Mouse (Mus musculus): ENCODE results near the gene Ahcyl2. TPM values are rescaled to one million over a fixed set of nuclear protein-coding genes. Genes with fewer than 3 reads are reported as not detected.

Ahcyl2 gene
- polyA plus RNA-seq, 1 experiment from 2014 or later = 11.8 TPM

GRCm38 (mm10) chr6:29956749-29957148, 188.9 kb downstream of the Ahcyl2 start:
- Histone ChIP-seq H3K4me3 (ENCODE audit: low read depth, low read length) (no peak overlapping the region), H3K9ac (ENCODE audit: low read length) (no peak overlapping the region), H3K9me3 (ENCODE audit: control insufficient read depth, low read length) (no peaks in the 10 kb centered on the region), H3K27me3 (ENCODE audit: control insufficient read depth, insufficient read depth, low read length) (no peaks in the 10 kb centered on the region), H3K27ac (ENCODE audit: low read depth, low read length) (no peak overlapping the region), H3K4me2 (ENCODE audit: low read depth) (no peak overlapping the region), H3K4me1 (ENCODE audit: control insufficient read depth, insufficient read depth, low read length) (no peaks in the 10 kb centered on the region), H3K36me3 (ENCODE audit: control insufficient read depth, insufficient read depth, low read length) (no peaks in the 10 kb centered on the region)
- no peak for ATAC-seq (ENCODE audit: insufficient read depth, low FRiP score, low TSS enrichment)
- no peak for DNase-seq (ENCODE audit: low spot score)
- 92% methylated on average over 4 of the region's 4 CpGs for WGBS

GRCm38 (mm10) chr6:29958669-29959068, 190.9 kb downstream of the Ahcyl2 start:
- H3K27ac ChIP-seq (ENCODE audit: low read depth, low read length) = no peak overlapping the region
- H3K9ac ChIP-seq (ENCODE audit: low read length) = no peak overlapping the region
- 81% methylated on average over 3 of the region's 3 CpGs for WGBS
- H3K27me3 ChIP-seq (ENCODE audit: control insufficient read depth, insufficient read depth, low read length) = no peaks in the 10 kb centered on the region
- H3K36me3 ChIP-seq (ENCODE audit: control insufficient read depth, insufficient read depth, low read length) = no peaks in the 10 kb centered on the region
- H3K4me3 ChIP-seq (ENCODE audit: low read depth, low read length) = no peak overlapping the region
- ATAC-seq (ENCODE audit: insufficient read depth, low FRiP score, low TSS enrichment) (no peak), DNase-seq (ENCODE audit: low spot score) (no peak)
- H3K4me1 ChIP-seq (ENCODE audit: control insufficient read depth, insufficient read depth, low read length) = no peaks in the 10 kb centered on the region
- H3K9me3 ChIP-seq (ENCODE audit: control insufficient read depth, low read length) = no peaks in the 10 kb centered on the region
- H3K4me2 ChIP-seq (ENCODE audit: low read depth) = no peak overlapping the region

- ATAC-seq (ENCODE audit: insufficient read depth, low FRiP score, low TSS enrichment) = no peak
- 86% methylated on average over 6 of the region's 6 CpGs for WGBS
Measured at GRCm38 (mm10) chr6:29961081-29961480, 193.3 kb downstream of the Ahcyl2 start.

More at GRCm38 (mm10) chr6:29961081-29961480, 193.3 kb downstream of the Ahcyl2 start:
- no peak overlapping the region for H3K4me3 ChIP-seq (ENCODE audit: low read depth, low read length)
- no peak overlapping the region for H3K9ac ChIP-seq (ENCODE audit: low read length)
- no peaks in the 10 kb centered on the region for H3K36me3 ChIP-seq (ENCODE audit: control insufficient read depth, insufficient read depth, low read length)
- no peaks in the 10 kb centered on the region for H3K4me1 ChIP-seq (ENCODE audit: control insufficient read depth, insufficient read depth, low read length)
- no peaks in the 10 kb centered on the region for H3K27me3 ChIP-seq (ENCODE audit: control insufficient read depth, insufficient read depth, low read length)
- no peak overlapping the region for H3K4me2 ChIP-seq (ENCODE audit: low read depth)
- H3K9me3 ChIP-seq (ENCODE audit: control insufficient read depth, low read length) = no peaks in the 10 kb centered on the region
- H3K27ac ChIP-seq (ENCODE audit: low read depth, low read length) = no peak overlapping the region
- DNase-seq (ENCODE audit: low spot score) = no peak

Other genes starting within 250 kb of the Ahcyl2 start
- gene Irf5, start 241.4 kb upstream of the Ahcyl2 start, polyA plus RNA-seq (2014; fragmentation: Nextera tagmentation; extraction: Ambion mirVana) = 1.5 and 2.2 TPM in 2 replicates
- gene Tnpo3, start 158.1 kb upstream of the Ahcyl2 start, polyA plus RNA-seq (2014; fragmentation: Nextera tagmentation; extraction: Ambion mirVana) = 109 and 118 TPM in 2 replicates
- 5.0 and 5.2 TPM in 2 replicates for gene Tspan33, start 73.8 kb upstream of the Ahcyl2 start, polyA plus RNA-seq (2014; fragmentation: Nextera tagmentation; extraction: Ambion mirVana)
- 46.9 and 49.6 TPM in 2 replicates for gene Smo, start 32.5 kb upstream of the Ahcyl2 start, polyA plus RNA-seq (2014; fragmentation: Nextera tagmentation; extraction: Ambion mirVana)
- 0.64 and 0.81 TPM in 2 replicates for gene Strip2, start 149.0 kb downstream of the Ahcyl2 start, polyA plus RNA-seq (2014; fragmentation: Nextera tagmentation; extraction: Ambion mirVana)